Mouse (Mus musculus): ENCODE data around the gene Thtpa. TPM values are rescaled to one million over a fixed set of nuclear protein-coding genes. Genes with fewer than 3 reads are reported as not detected.

Thtpa gene
- polyA plus RNA-seq, 1 experiment from 2014 or later: 26.5 TPM

GRCm38 (mm10) chr14:55063581-55064381 is 30.8 kb upstream of the Thtpa start:
- ATAC-seq (ENCODE audit: low FRiP score, low read depth): no peak
- Histone ChIP-seq H3K4me3 (no peak overlapping the region), H3K27ac (no peak overlapping the region), H3K4me1 (peaks cover 21% of the 10 kb centered on the region), H3K36me3 (peaks cover 65% of the 10 kb centered on the region), H3K27me3 (replicated peaks) (no peaks in the 10 kb centered on the region), H3K9me3 (no peaks in the 10 kb centered on the region), H3K9ac (no peak overlapping the region), H3K4me2 (replicated peaks) (no peak overlapping the region)
- WGBS: 84% methylated on average over 22 of the region's 22 CpGs

GRCm38 (mm10) chr14:55064481-55065370 is 29.9 kb upstream of the Thtpa start:
- WGBS: 80% methylated on average over 35 of the region's 35 CpGs
- no peaks in the 10 kb centered on the region for H3K27me3 ChIP-seq (replicated peaks)
- no peak for ATAC-seq (ENCODE audit: low FRiP score, low read depth)
- H3K36me3 ChIP-seq: peaks cover 74% of the 10 kb centered on the region
- H3K4me1 ChIP-seq: peaks cover 21% of the 10 kb centered on the region
- no peak overlapping the region for H3K27ac ChIP-seq
- no peaks in the 10 kb centered on the region for H3K9me3 ChIP-seq
- no peak overlapping the region for H3K4me2 ChIP-seq (replicated peaks)
- no peak overlapping the region for H3K9ac ChIP-seq
- H3K4me3 ChIP-seq: no peak overlapping the region

- H3K9me3 ChIP-seq: no peaks in the 10 kb centered on the region
- no peak overlapping the region for H3K4me3 ChIP-seq
- WGBS: 88% methylated on average over 13 of the region's 13 CpGs
- H3K4me1 ChIP-seq: peaks cover 21% of the 10 kb centered on the region
- no peak overlapping the region for H3K4me2 ChIP-seq (replicated peaks)
- ATAC-seq (ENCODE audit: low FRiP score, low read depth): no peak
- H3K36me3 ChIP-seq: peaks cover 81% of the 10 kb centered on the region
- no peak overlapping the region for H3K9ac ChIP-seq
- no peak overlapping the region for H3K27ac ChIP-seq
- H3K27me3 ChIP-seq (replicated peaks): no peaks in the 10 kb centered on the region
These were observed 29.2 kb upstream of the Thtpa start for GRCm38 (mm10) chr14:55065391-55065790.

- peaks cover 19% of the 10 kb centered on the region for H3K4me1 ChIP-seq
- H3K4me3 ChIP-seq: no peak overlapping the region
- no peak overlapping the region for H3K27ac ChIP-seq
- no peaks in the 10 kb centered on the region for H3K27me3 ChIP-seq (replicated peaks)
- no peak for ATAC-seq (ENCODE audit: low FRiP score, low read depth)
- H3K9ac ChIP-seq: no peak overlapping the region
- H3K36me3 ChIP-seq: peaks cover 86% of the 10 kb centered on the region
- H3K4me2 ChIP-seq (replicated peaks): no peak overlapping the region
- no peaks in the 10 kb centered on the region for H3K9me3 ChIP-seq
- WGBS: 93% methylated on average over 8 of the region's 8 CpGs
These were observed 28.5 kb upstream of the Thtpa start for GRCm38 (mm10) chr14:55066042-55066441.

GRCm38 (mm10) chr14:55071756-55072155 is 22.8 kb upstream of the Thtpa start:
- ATAC-seq (ENCODE audit: low FRiP score, low read depth): no peak
- H3K27me3 ChIP-seq (replicated peaks): peaks cover 6% of the 10 kb centered on the region; the same call in 1 of the 2 replicates
- H3K4me1 ChIP-seq: peaks cover 14% of the 10 kb centered on the region
- H3K4me3 ChIP-seq: no peak overlapping the region
- H3K36me3 ChIP-seq: peaks cover 79% of the 10 kb centered on the region
- H3K27ac ChIP-seq: no peak overlapping the region
- H3K9me3 ChIP-seq: no peaks in the 10 kb centered on the region
- 21% methylated on average over 19 of the region's 19 CpGs for WGBS
- H3K9ac ChIP-seq: no peak overlapping the region
- H3K4me2 ChIP-seq (replicated peaks): no peak overlapping the region

GRCm38 (mm10) chr14:55074416-55074815 is 20.2 kb upstream of the Thtpa start:
- Histone ChIP-seq H3K36me3 (peaks cover 52% of the 10 kb centered on the region), H3K4me1 (peaks cover 40% of the 10 kb centered on the region), H3K9me3 (no peaks in the 10 kb centered on the region), H3K27ac (no peak overlapping the region), H3K4me3 (no peak overlapping the region), H3K4me2 (replicated peaks) (no peak overlapping the region), H3K9ac (no peak overlapping the region), H3K27me3 (replicated peaks) (peaks cover 6% of the 10 kb centered on the region; the same call in 1 of the 2 replicates)
- WGBS: 90% methylated on average over 12 of the region's 12 CpGs
- no peak for ATAC-seq (ENCODE audit: low FRiP score, low read depth)

- no peak overlapping the region for H3K9ac ChIP-seq
- H3K4me3 ChIP-seq: no peak overlapping the region
- H3K4me2 ChIP-seq (replicated peaks): no peak overlapping the region
- ATAC-seq (ENCODE audit: low FRiP score, low read depth): no peak
- no peak overlapping the region for H3K27ac ChIP-seq
- H3K9me3 ChIP-seq: no peaks in the 10 kb centered on the region
- peaks cover 49% of the 10 kb centered on the region for H3K4me1 ChIP-seq
- peaks cover 35% of the 10 kb centered on the region for H3K36me3 ChIP-seq
- WGBS: 56% methylated on average over 6 of the region's 6 CpGs
- H3K27me3 ChIP-seq (replicated peaks): peaks cover 6% of the 10 kb centered on the region; the same call in 1 of the 2 replicates
These were observed 18.4 kb upstream of the Thtpa start for GRCm38 (mm10) chr14:55076224-55076623.

GRCm38 (mm10) chr14:55076956-55077355 is 17.6 kb upstream of the Thtpa start:
- Histone ChIP-seq H3K27ac (no peak overlapping the region), H3K4me2 (replicated peaks) (no peak overlapping the region), H3K4me1 (peaks cover 50% of the 10 kb centered on the region), H3K9me3 (no peaks in the 10 kb centered on the region), H3K36me3 (peaks cover 30% of the 10 kb centered on the region), H3K27me3 (replicated peaks) (peaks cover 6% of the 10 kb centered on the region; the same call in 1 of the 2 replicates), H3K4me3 (no peak overlapping the region), H3K9ac (no peak overlapping the region)
- 67% methylated on average over 3 of the region's 3 CpGs for WGBS
- ATAC-seq (ENCODE audit: low FRiP score, low read depth): no peak

GRCm38 (mm10) chr14:55077481-55078365 is 16.9 kb upstream of the Thtpa start:
- WGBS: 8% methylated on average over 15 of the region's 15 CpGs
- peaks cover 42% of the 10 kb centered on the region for H3K4me1 ChIP-seq

GRCm38 (mm10) chr14:55078366-55078989 is 16.1 kb upstream of the Thtpa start:
- Histone ChIP-seq H3K9ac (peak overlapping the region; percentile 40), H3K9me3 (no peaks in the 10 kb centered on the region), H3K27ac (peak overlapping the region; percentile 71), H3K4me3 (0 out of 2 replicates have a peak overlapping the region, but pooled peaks have one; percentile 10), H3K4me2 (replicated peaks) (peak overlapping the region; percentile 50), H3K36me3 (peaks cover 15% of the 10 kb centered on the region), H3K27me3 (replicated peaks) (peaks cover 2% of the 10 kb centered on the region; the same call in 1 of the 2 replicates), H3K4me1 (peaks cover 41% of the 10 kb centered on the region)
- WGBS: under 1% methylated on average over 23 of the region's 23 CpGs
- peak; percentile 85 for ATAC-seq (ENCODE audit: low FRiP score, low read depth)

More at GRCm38 (mm10) chr14:55077481-55078365, 16.9 kb upstream of the Thtpa start:
- H3K27me3 ChIP-seq (replicated peaks): peaks cover 6% of the 10 kb centered on the region; the same call in 1 of the 2 replicates
- H3K9me3 ChIP-seq: no peaks in the 10 kb centered on the region
- peak overlapping the region; percentile 50 for H3K4me2 ChIP-seq (replicated peaks)
- H3K9ac ChIP-seq: peak overlapping the region; percentile 40
- ATAC-seq (ENCODE audit: low FRiP score, low read depth): 0 out of 2 replicates have a peak, but pooled peaks have one; percentile 14
- H3K36me3 ChIP-seq: peaks cover 22% of the 10 kb centered on the region
- 0 out of 2 replicates have a peak overlapping the region, but pooled peaks have one; percentile 10 for H3K4me3 ChIP-seq
- peak overlapping the region; percentile 71 for H3K27ac ChIP-seq

Data from neural tube, embryonic 12.5 days (tissue).